Mouse (Mus musculus) duodenum, adult 2 months (tissue): ENCODE measurements around the gene Magee2. TPM values are rescaled to one million over a fixed set of nuclear protein-coding genes. Genes with fewer than 3 reads are reported as not detected.

Experiments used
- polyA plus RNA-seq: library from polyadenylated mRNA; depleted of rRNA; stranded (reverse); fragments of >200 nt; gene quantifications from 2 replicates; pipeline ENCODE4 v1.2.3, GENCODE M21; 2012; ENCODE audit warnings: low replicate concordance; rRNA removed

Gene Magee2
- polyA plus RNA-seq = 0.08 TPM in 1 of 2 replicates, not detected in the other

DNA sequence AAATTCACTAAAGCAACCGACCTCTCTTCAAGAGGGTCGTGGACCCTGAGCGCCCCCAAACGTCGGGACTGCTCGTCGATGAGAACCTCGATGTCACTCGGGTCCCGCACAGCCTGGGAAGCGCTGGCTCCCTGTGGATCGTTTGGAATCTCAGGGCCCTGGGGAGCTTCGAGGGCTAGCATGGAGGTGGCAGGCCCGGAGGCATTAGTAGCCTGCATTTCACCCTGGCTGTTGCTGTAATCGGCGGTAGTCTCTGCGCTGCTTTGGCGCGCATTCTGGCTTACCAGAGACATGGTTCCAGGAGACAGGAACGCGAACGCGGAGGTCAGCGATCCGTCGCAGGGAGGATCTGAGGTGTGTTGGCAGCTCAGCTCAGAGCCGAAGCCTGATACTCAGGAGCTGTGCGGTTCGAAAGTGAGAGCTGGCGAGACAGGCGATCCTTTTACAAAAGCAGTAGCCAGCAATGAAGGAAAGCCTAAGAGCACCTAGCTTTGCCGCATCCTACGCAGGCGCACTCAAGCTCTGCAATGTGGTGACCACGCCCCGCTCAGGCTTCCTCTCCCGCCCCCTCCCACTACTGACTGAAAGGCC is at the start of gene Magee2:
Magee2 (minus strand) TSS at position 517 of the 591 bp plus-strand sequence.

Other genes with a start within 250 kb of the Magee2 start
- gene Zdhhc15, start 186.2 kb downstream of the Magee2 start, polyA plus RNA-seq = 0.08 and 0.15 TPM in 2 replicates
- gene Pbdc1, start 222.5 kb upstream of the Magee2 start, polyA plus RNA-seq = 1.6 and 3.4 TPM in 2 replicates